Mouse (Mus musculus): Measurements from ENCODE around the gene Rnf157. TPM values are rescaled to one million over a fixed set of nuclear protein-coding genes. Genes with fewer than 3 reads are reported as not detected.

Rnf157 gene
- polyA plus RNA-seq, 2 experiments, result 17.3 to 20.1 TPM

GRCm38 (mm10) chr11:116405601-116406000, 7.2 kb downstream of the Rnf157 start:
- no peak overlapping the region for H3K27ac ChIP-seq (replicated peaks; ENCODE audit: low read depth, low read length)
- H3K4me2 ChIP-seq (replicated peaks; ENCODE audit: low read depth, low read length, severe bottlenecking), result no peak overlapping the region
- ATAC-seq (ENCODE audit: low FRiP score, low read depth) (no peak), DNase-seq (ENCODE audit: low spot score) (no peak)
- H3K27me3 ChIP-seq (ENCODE audit: control insufficient read depth, insufficient read depth, low read length), result no peaks in the 10 kb centered on the region
- TF ChIP-seq POLR2A (IDR thresholded peaks at IDR 0.05; ENCODE audit: borderline replicate concordance, extremely low read depth, insufficient read depth, insufficient read length), result no peak
- H3K4me1 ChIP-seq (ENCODE audit: control insufficient read depth, insufficient read depth, low read length), result no peaks in the 10 kb centered on the region
- H3K36me3 ChIP-seq (ENCODE audit: control insufficient read depth, insufficient read depth, low read length), result peaks cover 14% of the 10 kb centered on the region; the same call in 1 of the 2 replicates
- H3K4me3 ChIP-seq (replicated peaks; ENCODE audit: low read length), result no peak overlapping the region
- H3K9ac ChIP-seq (ENCODE audit: low read depth, low read length, severe bottlenecking), result no peak overlapping the region
- no peaks in the 10 kb centered on the region for H3K9me3 ChIP-seq (ENCODE audit: control insufficient read depth, low read length)
- 88% methylated on average over 4 of the region's 4 CpGs for WGBS

GRCm38 (mm10) chr11:116400560-116400959, 12.3 kb downstream of the Rnf157 start:
- Histone ChIP-seq H3K4me1 (ENCODE audit: control insufficient read depth, insufficient read depth, low read length) (no peaks in the 10 kb centered on the region), H3K9ac (ENCODE audit: low read depth, low read length, severe bottlenecking) (no peak overlapping the region), H3K36me3 (ENCODE audit: control insufficient read depth, insufficient read depth, low read length) (peaks cover 19% of the 10 kb centered on the region), H3K9me3 (ENCODE audit: control insufficient read depth, low read length) (no peaks in the 10 kb centered on the region), H3K4me2 (replicated peaks; ENCODE audit: low read depth, low read length, severe bottlenecking) (no peak overlapping the region), H3K4me3 (replicated peaks; ENCODE audit: low read length) (no peak overlapping the region), H3K27me3 (ENCODE audit: control insufficient read depth, insufficient read depth, low read length) (no peaks in the 10 kb centered on the region), H3K27ac (replicated peaks; ENCODE audit: low read depth, low read length) (no peak overlapping the region)
- DNase-seq (ENCODE audit: low spot score) (no peak), ATAC-seq (ENCODE audit: low FRiP score, low read depth) (no peak)
- WGBS, result 70% methylated on average over 4 of the region's 4 CpGs
- TF ChIP-seq POLR2A (IDR thresholded peaks at IDR 0.05; ENCODE audit: borderline replicate concordance, extremely low read depth, insufficient read depth, insufficient read length), result no peak

- no peak overlapping the region for H3K4me3 ChIP-seq (replicated peaks; ENCODE audit: low read length)
- ATAC-seq (ENCODE audit: low FRiP score, low read depth) (no peak), DNase-seq (ENCODE audit: low spot score) (no peak)
- no peak for TF ChIP-seq POLR2A (IDR thresholded peaks at IDR 0.05; ENCODE audit: borderline replicate concordance, extremely low read depth, insufficient read depth, insufficient read length)
- H3K27ac ChIP-seq (replicated peaks; ENCODE audit: low read depth, low read length), result no peak overlapping the region
- no peaks in the 10 kb centered on the region for H3K27me3 ChIP-seq (ENCODE audit: control insufficient read depth, insufficient read depth, low read length)
- H3K9ac ChIP-seq (ENCODE audit: low read depth, low read length, severe bottlenecking), result no peak overlapping the region
- peaks cover 19% of the 10 kb centered on the region for H3K36me3 ChIP-seq (ENCODE audit: control insufficient read depth, insufficient read depth, low read length)
- no peaks in the 10 kb centered on the region for H3K4me1 ChIP-seq (ENCODE audit: control insufficient read depth, insufficient read depth, low read length)
- no peak overlapping the region for H3K4me2 ChIP-seq (replicated peaks; ENCODE audit: low read depth, low read length, severe bottlenecking)
- H3K9me3 ChIP-seq (ENCODE audit: control insufficient read depth, low read length), result no peaks in the 10 kb centered on the region
- 81% methylated on average over 11 of the region's 11 CpGs for WGBS
Observed at GRCm38 (mm10) chr11:116398348-116398677, 14.5 kb downstream of the Rnf157 start.

GRCm38 (mm10) chr11:116397517-116398347, 15.1 kb downstream of the Rnf157 start:
- ATAC-seq (ENCODE audit: low FRiP score, low read depth) (no peak), DNase-seq (ENCODE audit: low spot score) (no peak)
- no peaks in the 10 kb centered on the region for H3K4me1 ChIP-seq (ENCODE audit: control insufficient read depth, insufficient read depth, low read length)
- no peak overlapping the region for H3K4me2 ChIP-seq (replicated peaks; ENCODE audit: low read depth, low read length, severe bottlenecking)
- no peaks in the 10 kb centered on the region for H3K9me3 ChIP-seq (ENCODE audit: control insufficient read depth, low read length)
- no peak overlapping the region for H3K27ac ChIP-seq (replicated peaks; ENCODE audit: low read depth, low read length)
- 67% methylated on average over 8 of the region's 8 CpGs for WGBS
- H3K9ac ChIP-seq (ENCODE audit: low read depth, low read length, severe bottlenecking), result no peak overlapping the region
- H3K36me3 ChIP-seq (ENCODE audit: control insufficient read depth, insufficient read depth, low read length), result peaks cover 14% of the 10 kb centered on the region
- H3K27me3 ChIP-seq (ENCODE audit: control insufficient read depth, insufficient read depth, low read length), result no peaks in the 10 kb centered on the region
- H3K4me3 ChIP-seq (replicated peaks; ENCODE audit: low read length), result no peak overlapping the region
- TF ChIP-seq POLR2A (IDR thresholded peaks at IDR 0.05; ENCODE audit: borderline replicate concordance, extremely low read depth, insufficient read depth, insufficient read length), result no peak

- H3K27me3 ChIP-seq (ENCODE audit: control insufficient read depth, insufficient read depth, low read length), result no peaks in the 10 kb centered on the region
- no peak overlapping the region for H3K4me2 ChIP-seq (replicated peaks; ENCODE audit: low read depth, low read length, severe bottlenecking)
- H3K4me1 ChIP-seq (ENCODE audit: control insufficient read depth, insufficient read depth, low read length), result no peaks in the 10 kb centered on the region
- H3K36me3 ChIP-seq (ENCODE audit: control insufficient read depth, insufficient read depth, low read length), result peaks cover 14% of the 10 kb centered on the region
- TF ChIP-seq POLR2A (IDR thresholded peaks at IDR 0.05; ENCODE audit: borderline replicate concordance, extremely low read depth, insufficient read depth, insufficient read length), result no peak
- H3K9me3 ChIP-seq (ENCODE audit: control insufficient read depth, low read length), result no peaks in the 10 kb centered on the region
- H3K27ac ChIP-seq (replicated peaks; ENCODE audit: low read depth, low read length), result no peak overlapping the region
- ATAC-seq (ENCODE audit: low FRiP score, low read depth) (no peak), DNase-seq (ENCODE audit: low spot score) (no peak)
- WGBS, result 97% methylated on average over 3 of the region's 3 CpGs
- H3K4me3 ChIP-seq (replicated peaks; ENCODE audit: low read length), result no peak overlapping the region
- no peak overlapping the region for H3K9ac ChIP-seq (ENCODE audit: low read depth, low read length, severe bottlenecking)
Observed at GRCm38 (mm10) chr11:116396934-116397330, 15.9 kb downstream of the Rnf157 start.
